Mouse (Mus musculus): ENCODE measurements around the gene Il12rb2. TPM values are rescaled to one million over a fixed set of nuclear protein-coding genes. Genes with fewer than 3 reads are reported as not detected.

Il12rb2 gene
- polyA plus RNA-seq, 2 experiments, result 0.08 to 0.33 TPM

DNA sequence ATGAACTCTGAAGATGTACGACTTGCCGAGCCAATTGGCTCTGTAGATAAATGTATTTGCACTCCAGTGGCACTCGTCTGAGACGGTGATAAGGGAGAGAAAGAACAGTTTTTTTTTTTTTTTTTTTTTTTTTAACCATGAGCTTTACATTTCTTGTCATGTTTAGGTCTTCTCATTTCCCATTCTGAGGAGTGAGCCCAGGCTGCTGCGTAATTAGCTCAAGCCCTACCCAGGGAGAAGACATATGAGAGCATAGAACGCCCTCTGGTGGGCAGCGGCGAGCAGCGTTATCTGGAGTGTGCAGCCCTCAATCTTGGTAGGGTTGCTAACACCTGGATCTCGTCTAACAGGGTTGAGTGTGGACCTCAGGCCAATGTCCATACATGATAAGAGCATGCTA is 57.5 kb downstream of the Il12rb2 start:
- no peaks in the 10 kb centered on the region for H3K36me3 ChIP-seq (ENCODE audit: control insufficient read depth, insufficient read depth, low read length)
- ATAC-seq (ENCODE audit: low FRiP score, low read depth), result no peak
- H3K4me2 ChIP-seq (replicated peaks; ENCODE audit: low read depth, low read length, severe bottlenecking), result no peak overlapping the region
- 36% methylated on average over 10 of the region's 10 CpGs for WGBS
- no peak overlapping the region for H3K27ac ChIP-seq (replicated peaks; ENCODE audit: low read depth, low read length)
- no peaks in the 10 kb centered on the region for H3K9me3 ChIP-seq (ENCODE audit: control insufficient read depth, low read length)
- no peak overlapping the region for H3K4me3 ChIP-seq (replicated peaks; ENCODE audit: low read length)
- H3K4me1 ChIP-seq (ENCODE audit: control insufficient read depth, insufficient read depth, low read length), result no peaks in the 10 kb centered on the region
- no peak overlapping the region for H3K9ac ChIP-seq (ENCODE audit: low read depth, low read length, severe bottlenecking)
- DNase-seq (ENCODE audit: low spot score), result peak; percentile 45
- TF ChIP-seq POLR2A (IDR thresholded peaks at IDR 0.05; ENCODE audit: borderline replicate concordance, extremely low read depth, insufficient read depth, insufficient read length), result no peak
- no peaks in the 10 kb centered on the region for H3K27me3 ChIP-seq (ENCODE audit: control insufficient read depth, insufficient read depth, low read length)

DNA sequence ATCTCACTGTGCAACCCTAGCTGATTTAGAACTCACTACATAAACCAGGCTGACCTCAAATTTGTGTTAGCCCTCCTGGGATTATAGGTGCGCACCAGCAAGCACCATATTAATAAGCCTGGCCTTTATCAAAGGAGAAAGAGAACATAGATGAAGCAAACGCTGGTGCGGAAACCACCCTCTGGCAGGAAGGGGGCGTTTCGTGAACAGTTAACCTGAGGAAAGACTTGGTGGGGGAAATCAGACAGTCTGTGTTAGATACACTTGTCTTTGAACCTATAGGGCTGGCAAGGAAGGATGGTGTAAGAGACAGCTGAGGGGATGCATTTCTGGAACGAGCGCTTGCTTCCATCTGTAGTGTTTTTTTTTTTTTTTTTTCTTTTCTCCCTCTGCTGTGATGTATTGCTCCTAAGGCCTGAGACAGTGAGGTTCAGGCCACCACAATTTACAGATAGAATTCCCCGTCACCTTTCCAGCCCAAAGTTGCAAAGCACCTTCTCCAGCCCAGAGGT is 58.1 kb downstream of the Il12rb2 start:
- Histone ChIP-seq H3K4me2 (replicated peaks; ENCODE audit: low read depth, low read length, severe bottlenecking) (no peak overlapping the region), H3K4me3 (replicated peaks; ENCODE audit: low read length) (no peak overlapping the region), H3K4me1 (ENCODE audit: control insufficient read depth, insufficient read depth, low read length) (no peaks in the 10 kb centered on the region), H3K9ac (ENCODE audit: low read depth, low read length, severe bottlenecking) (no peak overlapping the region), H3K36me3 (ENCODE audit: control insufficient read depth, insufficient read depth, low read length) (no peaks in the 10 kb centered on the region), H3K27ac (replicated peaks; ENCODE audit: low read depth, low read length) (no peak overlapping the region), H3K27me3 (ENCODE audit: control insufficient read depth, insufficient read depth, low read length) (no peaks in the 10 kb centered on the region), H3K9me3 (ENCODE audit: control insufficient read depth, low read length) (no peaks in the 10 kb centered on the region)
- DNase-seq (ENCODE audit: low spot score) (no peak), ATAC-seq (ENCODE audit: low FRiP score, low read depth) (no peak)
- 79% methylated on average over 8 of the region's 8 CpGs for WGBS
- TF ChIP-seq POLR2A (IDR thresholded peaks at IDR 0.05; ENCODE audit: borderline replicate concordance, extremely low read depth, insufficient read depth, insufficient read length), result no peak

DNA sequence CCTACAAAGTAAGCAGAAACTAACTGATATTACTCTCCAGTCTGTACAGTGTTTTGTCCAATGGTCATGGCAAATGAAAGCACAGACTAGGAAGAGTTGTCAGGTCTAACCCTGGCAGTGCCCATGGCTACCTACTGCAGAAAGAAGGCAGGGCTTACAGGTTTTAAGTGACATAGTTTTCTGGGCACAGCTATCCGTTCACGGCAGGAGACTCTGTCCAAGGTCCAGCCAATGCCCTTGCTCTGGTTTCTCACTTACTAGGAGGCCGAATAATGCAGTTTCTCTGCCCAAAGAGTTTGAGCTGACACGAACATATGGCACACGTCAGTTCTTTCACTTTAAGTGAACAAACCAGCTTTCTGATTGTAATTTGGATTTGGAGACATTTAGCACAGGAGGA is 58.9 kb downstream of the Il12rb2 start:
- Histone ChIP-seq H3K27me3 (ENCODE audit: control insufficient read depth, insufficient read depth, low read length) (no peaks in the 10 kb centered on the region), H3K9me3 (ENCODE audit: control insufficient read depth, low read length) (no peaks in the 10 kb centered on the region), H3K4me2 (replicated peaks; ENCODE audit: low read depth, low read length, severe bottlenecking) (no peak overlapping the region), H3K9ac (ENCODE audit: low read depth, low read length, severe bottlenecking) (no peak overlapping the region), H3K27ac (replicated peaks; ENCODE audit: low read depth, low read length) (no peak overlapping the region), H3K4me3 (replicated peaks; ENCODE audit: low read length) (no peak overlapping the region), H3K4me1 (ENCODE audit: control insufficient read depth, insufficient read depth, low read length) (no peaks in the 10 kb centered on the region), H3K36me3 (ENCODE audit: control insufficient read depth, insufficient read depth, low read length) (no peaks in the 10 kb centered on the region)
- TF ChIP-seq POLR2A (IDR thresholded peaks at IDR 0.05; ENCODE audit: borderline replicate concordance, extremely low read depth, insufficient read depth, insufficient read length), result no peak
- WGBS, result 57% methylated on average over 5 of the region's 5 CpGs
- ATAC-seq (ENCODE audit: low FRiP score, low read depth) (no peak), DNase-seq (ENCODE audit: low spot score) (no peak)

DNA sequence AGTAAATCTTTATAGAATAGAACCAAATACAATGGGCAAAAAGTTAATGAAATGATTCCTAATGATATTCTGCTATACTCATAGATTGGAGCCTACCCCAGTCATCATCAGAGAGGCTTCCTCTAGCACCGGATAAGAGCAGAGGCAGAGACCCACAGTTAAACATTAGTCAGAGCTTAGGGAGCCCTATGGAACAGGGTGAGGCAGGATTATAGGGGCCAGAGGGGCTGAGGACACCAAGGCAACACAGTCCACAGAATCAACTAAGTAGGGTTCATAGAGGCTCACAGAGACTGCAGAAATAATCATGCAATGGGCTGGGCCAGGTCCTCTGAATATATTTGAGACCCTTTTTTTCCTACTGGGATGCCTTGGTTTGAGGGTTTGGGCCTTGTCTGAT is 61.3 kb downstream of the Il12rb2 start:
- no peak overlapping the region for H3K4me2 ChIP-seq (replicated peaks; ENCODE audit: low read depth, low read length, severe bottlenecking)
- DNase-seq (ENCODE audit: low spot score) (no peak), ATAC-seq (ENCODE audit: low FRiP score, low read depth) (no peak)
- no peaks in the 10 kb centered on the region for H3K36me3 ChIP-seq (ENCODE audit: control insufficient read depth, insufficient read depth, low read length)
- no peak overlapping the region for H3K4me3 ChIP-seq (replicated peaks; ENCODE audit: low read length)
- TF ChIP-seq POLR2A (IDR thresholded peaks at IDR 0.05; ENCODE audit: borderline replicate concordance, extremely low read depth, insufficient read depth, insufficient read length), result no peak
- no peaks in the 10 kb centered on the region for H3K27me3 ChIP-seq (ENCODE audit: control insufficient read depth, insufficient read depth, low read length)
- no peaks in the 10 kb centered on the region for H3K9me3 ChIP-seq (ENCODE audit: control insufficient read depth, low read length)
- no peak overlapping the region for H3K9ac ChIP-seq (ENCODE audit: low read depth, low read length, severe bottlenecking)
- H3K27ac ChIP-seq (replicated peaks; ENCODE audit: low read depth, low read length), result no peak overlapping the region
- WGBS, result 85% methylated on average over 1 of the region's 1 CpGs
- H3K4me1 ChIP-seq (ENCODE audit: control insufficient read depth, insufficient read depth, low read length), result no peaks in the 10 kb centered on the region

DNA sequence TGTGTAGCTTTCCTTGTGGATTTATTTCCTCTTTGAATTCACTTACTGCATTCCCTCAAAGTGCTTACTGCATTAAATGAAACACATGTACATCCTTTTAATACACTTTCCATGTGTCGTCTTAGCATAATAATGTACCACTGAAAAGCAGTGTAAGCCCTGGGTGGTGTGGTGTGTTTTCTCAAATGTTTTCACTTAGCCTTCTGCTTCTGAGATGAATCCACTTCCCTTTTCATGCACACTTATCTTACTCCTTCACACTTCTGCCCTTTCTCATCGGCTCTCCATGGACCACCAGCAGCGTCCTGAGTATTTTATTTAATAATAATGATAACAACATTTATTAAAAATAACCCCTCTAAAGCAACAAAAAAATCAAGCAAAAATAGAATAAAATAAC is 66.2 kb downstream of the Il12rb2 start:
- no peak overlapping the region for H3K9ac ChIP-seq (ENCODE audit: low read depth, low read length, severe bottlenecking)
- H3K27me3 ChIP-seq (ENCODE audit: control insufficient read depth, insufficient read depth, low read length), result no peaks in the 10 kb centered on the region
- WGBS, result 78% methylated on average over 3 of the region's 3 CpGs
- no peak overlapping the region for H3K4me2 ChIP-seq (replicated peaks; ENCODE audit: low read depth, low read length, severe bottlenecking)
- DNase-seq (ENCODE audit: low spot score), result no peak
- ATAC-seq (ENCODE audit: low FRiP score, low read depth), result no peak
- H3K9me3 ChIP-seq (ENCODE audit: control insufficient read depth, low read length), result no peaks in the 10 kb centered on the region
- no peak for TF ChIP-seq POLR2A (IDR thresholded peaks at IDR 0.05; ENCODE audit: borderline replicate concordance, extremely low read depth, insufficient read depth, insufficient read length)
- H3K4me3 ChIP-seq (replicated peaks; ENCODE audit: low read length), result no peak overlapping the region
- no peak overlapping the region for H3K27ac ChIP-seq (replicated peaks; ENCODE audit: low read depth, low read length)
- no peaks in the 10 kb centered on the region for H3K36me3 ChIP-seq (ENCODE audit: control insufficient read depth, insufficient read depth, low read length)
- no peaks in the 10 kb centered on the region for H3K4me1 ChIP-seq (ENCODE audit: control insufficient read depth, insufficient read depth, low read length)

DNA sequence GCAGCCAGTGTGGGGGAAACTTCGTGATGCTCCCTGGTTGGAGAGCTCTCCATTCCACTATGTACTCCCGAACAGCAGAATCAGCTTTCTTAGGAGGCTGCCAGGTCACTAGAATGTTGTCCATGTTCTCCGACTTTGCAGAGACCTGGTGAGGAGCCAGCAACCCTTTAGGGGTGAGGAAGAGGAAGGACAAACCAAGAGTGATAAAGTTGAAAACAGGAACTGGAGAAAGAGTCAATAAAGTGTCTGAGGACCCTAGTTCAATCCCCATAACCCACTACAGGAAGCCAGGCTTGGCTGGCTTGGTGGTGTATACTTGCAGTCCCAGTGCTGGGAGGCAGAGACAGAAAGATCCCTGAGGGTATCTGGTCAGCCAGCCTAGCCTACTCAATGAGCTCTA is 67.0 kb downstream of the Il12rb2 start:
- H3K4me2 ChIP-seq (replicated peaks; ENCODE audit: low read depth, low read length, severe bottlenecking), result no peak overlapping the region
- no peaks in the 10 kb centered on the region for H3K36me3 ChIP-seq (ENCODE audit: control insufficient read depth, insufficient read depth, low read length)
- WGBS, result 85% methylated on average over 3 of the region's 3 CpGs
- no peak overlapping the region for H3K27ac ChIP-seq (replicated peaks; ENCODE audit: low read depth, low read length)
- ATAC-seq (ENCODE audit: low FRiP score, low read depth), result no peak
- no peaks in the 10 kb centered on the region for H3K4me1 ChIP-seq (ENCODE audit: control insufficient read depth, insufficient read depth, low read length)
- no peak for DNase-seq (ENCODE audit: low spot score)
- H3K27me3 ChIP-seq (ENCODE audit: control insufficient read depth, insufficient read depth, low read length), result no peaks in the 10 kb centered on the region
- H3K9me3 ChIP-seq (ENCODE audit: control insufficient read depth, low read length), result no peaks in the 10 kb centered on the region
- no peak overlapping the region for H3K4me3 ChIP-seq (replicated peaks; ENCODE audit: low read length)
- no peak for TF ChIP-seq POLR2A (IDR thresholded peaks at IDR 0.05; ENCODE audit: borderline replicate concordance, extremely low read depth, insufficient read depth, insufficient read length)
- no peak overlapping the region for H3K9ac ChIP-seq (ENCODE audit: low read depth, low read length, severe bottlenecking)

Measured in limb, embryonic 14.5 days (tissue).